Mouse (Mus musculus) 3T3-L1 (cell line): ENCODE measurements around the gene Spen.

ENCODE experiments used
- DNase-seq: peaks from one replicate; pipeline ENCODE4 v3.0.0-alpha.2; 2015; ENCODE audit warnings: low read depth, low spot score

Spen gene

GRCm38 (mm10) chr4:141472641-141473321 lies 65.6 kb downstream of the Spen start:
- no peak for DNase-seq

- DNase-seq, result no peak
These were observed 66.9 kb downstream of the Spen start for GRCm38 (mm10) chr4:141471491-141471890.

- DNase-seq, result no peak
These were observed 69.1 kb downstream of the Spen start for GRCm38 (mm10) chr4:141469343-141469742.

GRCm38 (mm10) chr4:141468576-141468975 lies 69.8 kb downstream of the Spen start:
- DNase-seq, result peak; percentile 36

- DNase-seq, result no peak
These were observed 70.8 kb downstream of the Spen start for GRCm38 (mm10) chr4:141467581-141467927.

DNA sequence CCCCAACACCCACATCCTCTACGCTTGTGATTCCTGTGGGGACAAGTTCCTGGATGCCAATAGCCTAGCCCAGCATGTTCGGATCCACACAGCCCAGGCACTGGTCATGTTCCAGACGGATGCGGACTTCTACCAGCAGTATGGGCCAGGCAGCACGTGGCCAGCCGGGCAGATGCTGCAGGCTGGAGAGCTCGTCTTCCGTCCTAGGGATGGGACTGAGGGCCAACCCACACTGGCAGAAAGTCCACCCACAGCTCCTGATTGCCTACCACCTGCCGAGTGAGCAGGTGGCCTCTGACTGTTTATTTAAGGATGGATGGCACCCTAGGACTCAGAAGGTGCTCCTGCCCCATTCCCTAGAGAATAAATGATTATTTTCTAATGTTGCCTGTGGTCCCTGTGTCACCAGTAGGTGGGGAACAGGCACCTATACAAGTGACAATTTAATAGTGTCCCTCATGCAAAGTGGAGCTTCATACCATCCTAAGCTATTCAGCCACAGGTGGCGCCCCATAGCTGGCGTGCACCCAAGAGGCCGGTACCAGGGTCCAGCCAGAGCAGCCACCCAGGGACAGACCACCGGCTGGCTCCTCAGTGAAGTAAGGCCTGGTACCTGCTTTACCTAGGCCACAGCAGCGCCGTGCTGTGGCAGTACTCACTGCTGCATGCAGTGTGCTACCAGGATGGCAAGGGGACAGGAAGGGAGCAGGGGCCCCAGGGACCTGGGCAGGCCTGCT lies 71.4 kb downstream of the Spen start:
- no peak for DNase-seq

- DNase-seq, result no peak
These were observed 72.1 kb downstream of the Spen start for GRCm38 (mm10) chr4:141466289-141466795.

DNA sequence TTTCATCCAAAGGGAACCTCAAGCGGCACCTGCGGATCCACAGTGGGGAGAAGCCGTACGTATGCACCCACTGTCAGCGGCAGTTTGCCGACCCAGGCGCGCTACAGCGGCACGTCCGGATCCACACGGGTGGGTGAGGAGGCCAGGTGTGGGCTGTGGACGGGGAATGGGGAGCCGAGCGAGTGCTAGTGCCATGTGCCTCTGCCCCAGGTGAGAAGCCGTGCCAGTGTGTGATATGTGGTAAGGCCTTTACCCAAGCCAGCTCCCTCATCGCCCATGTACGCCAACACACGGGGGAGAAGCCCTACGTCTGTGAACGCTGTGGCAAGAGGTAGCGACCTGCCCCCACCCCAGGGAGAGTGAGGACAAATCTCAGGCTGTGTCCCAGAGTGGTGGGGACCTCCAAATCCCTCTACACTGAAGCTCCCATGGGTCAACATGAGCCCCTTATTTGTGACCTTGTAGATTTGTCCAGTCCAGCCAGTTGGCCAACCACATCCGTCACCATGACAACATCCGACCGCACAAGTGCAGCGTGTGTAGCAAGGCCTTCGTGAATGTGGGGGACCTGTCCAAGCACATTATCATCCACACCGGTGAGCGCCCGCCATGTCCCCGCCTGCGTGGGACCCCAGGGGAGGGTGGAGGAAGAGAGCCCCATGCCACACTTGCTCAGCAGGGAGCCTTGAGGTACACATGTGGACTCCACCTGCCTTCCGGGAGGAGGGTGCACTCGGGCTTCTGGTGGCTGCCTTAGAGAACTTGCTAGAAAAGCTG lies 72.7 kb downstream of the Spen start:
- DNase-seq, result no peak

DNA sequence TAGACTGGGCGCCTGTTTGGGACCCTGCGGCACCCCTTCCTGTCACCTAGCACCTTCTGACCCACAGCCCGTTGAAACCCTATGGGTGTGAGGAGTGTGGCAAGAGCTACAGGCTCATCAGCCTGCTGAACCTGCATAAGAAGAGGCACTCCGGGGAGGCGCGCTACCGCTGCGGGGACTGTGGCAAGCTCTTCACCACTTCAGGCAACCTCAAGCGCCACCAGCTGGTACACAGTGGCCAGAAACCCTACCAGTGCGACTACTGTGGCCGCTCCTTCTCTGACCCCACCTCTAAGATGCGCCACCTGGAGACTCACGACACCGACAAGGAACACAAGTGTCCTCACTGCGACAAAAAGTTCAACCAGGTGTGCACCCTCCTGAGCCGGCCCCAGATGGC lies 73.7 kb downstream of the Spen start:
- no peak for DNase-seq

DNA sequence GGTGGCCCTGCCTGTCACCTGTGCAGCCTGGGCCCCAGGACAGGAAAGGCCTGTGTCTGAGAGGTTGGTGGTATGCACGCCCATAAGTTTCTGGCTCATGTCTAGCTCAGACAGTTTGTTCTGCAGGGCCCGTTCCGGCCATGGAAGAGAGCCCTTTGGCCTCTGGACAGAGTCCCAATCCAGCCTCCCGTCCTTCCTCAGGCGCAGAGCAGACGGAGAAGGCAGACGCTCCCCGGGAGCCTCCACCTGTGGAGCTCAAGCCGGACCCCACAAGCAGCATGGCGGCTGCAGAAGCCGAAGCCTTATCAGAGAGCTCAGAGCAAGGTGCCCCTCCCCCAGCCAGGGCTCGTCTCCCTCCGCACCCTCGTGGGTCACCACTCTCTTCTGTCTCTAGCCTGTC lies 74.9 kb downstream of the Spen start:
- no peak for DNase-seq

DNA sequence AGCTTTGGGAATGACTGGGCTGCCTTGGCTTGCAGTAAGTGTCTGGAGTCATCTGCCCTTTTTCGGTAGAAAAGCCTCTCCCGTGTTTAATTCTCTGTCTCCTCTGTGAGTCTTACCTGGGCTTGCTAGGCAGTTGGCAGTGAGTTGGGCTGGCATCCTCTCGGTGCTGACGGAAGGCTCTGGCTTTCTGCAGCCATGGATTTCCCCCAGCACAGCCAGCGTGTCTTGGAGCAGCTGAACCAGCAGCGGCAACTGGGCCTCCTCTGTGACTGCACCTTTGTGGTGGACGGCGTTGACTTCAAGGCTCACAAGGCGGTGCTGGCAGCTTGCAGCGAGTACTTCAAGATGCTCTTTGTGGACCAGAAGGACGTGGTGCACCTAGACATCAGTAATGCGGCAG lies 76.8 kb downstream of the Spen start:
- no peak for DNase-seq

GRCm38 (mm10) chr4:141461088-141461487 lies 77.3 kb downstream of the Spen start:
- no peak for DNase-seq

GRCm38 (mm10) chr4:141460481-141460880 lies 77.9 kb downstream of the Spen start:
- no peak for DNase-seq

DNA sequence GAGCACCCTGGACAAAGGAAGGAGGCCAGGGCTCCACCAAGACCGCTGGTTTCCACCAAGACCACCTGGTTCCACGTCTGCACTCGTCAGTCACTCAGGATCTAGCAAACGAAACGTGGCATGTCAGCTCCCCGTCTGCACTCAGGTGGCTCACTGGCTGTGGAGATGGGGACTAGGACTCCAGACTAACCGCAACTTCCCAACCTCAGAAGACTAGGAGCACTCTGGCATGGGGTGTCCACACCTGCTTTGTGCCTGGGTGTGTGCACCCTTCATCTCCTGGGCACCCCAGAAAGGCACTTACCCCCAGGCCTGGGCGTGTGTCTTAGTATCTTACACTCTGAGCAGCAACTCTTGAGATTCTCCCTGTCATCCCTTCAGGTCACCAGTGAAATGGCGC lies 78.6 kb downstream of the Spen start:
- DNase-seq, result no peak

DNA sequence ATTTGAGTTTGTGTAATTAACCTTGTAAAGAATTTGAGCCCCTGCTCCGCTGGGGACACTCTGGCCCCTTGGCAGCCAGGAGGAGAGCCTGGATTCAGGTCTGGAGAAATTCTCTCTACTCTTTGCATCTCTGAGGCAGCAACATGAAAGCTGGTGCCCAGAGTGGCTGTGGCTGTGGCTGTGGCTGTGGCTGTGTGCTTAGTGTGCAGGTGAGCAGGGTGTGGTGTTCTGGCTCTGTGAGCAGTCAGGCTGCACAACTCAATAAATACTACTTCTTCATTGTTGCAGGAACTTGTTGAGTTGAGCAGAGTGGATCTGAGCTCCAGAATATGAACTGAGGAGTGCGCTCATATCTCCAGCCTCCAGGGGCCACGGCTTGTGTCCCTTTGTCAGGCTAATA lies 79.5 kb downstream of the Spen start:
- no peak for DNase-seq

DNA sequence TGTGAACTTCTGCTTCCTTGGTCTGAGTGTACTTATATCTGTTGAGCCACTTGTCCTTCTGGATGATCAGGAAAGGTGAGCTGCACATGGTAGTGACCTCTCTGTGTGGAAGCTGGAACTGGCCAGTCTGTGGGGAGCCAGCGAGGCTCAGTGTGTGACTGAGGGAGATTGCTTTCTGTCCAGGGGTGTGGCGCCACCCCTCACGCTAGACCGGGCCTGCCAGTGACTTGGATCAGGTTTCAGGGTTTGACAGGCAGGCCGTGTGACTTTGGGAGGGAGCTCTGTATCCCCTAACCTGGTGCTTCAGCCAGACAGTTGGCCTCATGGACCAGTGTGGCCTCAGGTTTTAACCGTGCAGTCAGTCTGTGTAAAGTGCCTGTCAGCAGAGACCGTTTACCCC lies 80.2 kb downstream of the Spen start:
- peak; percentile 37 for DNase-seq

DNA sequence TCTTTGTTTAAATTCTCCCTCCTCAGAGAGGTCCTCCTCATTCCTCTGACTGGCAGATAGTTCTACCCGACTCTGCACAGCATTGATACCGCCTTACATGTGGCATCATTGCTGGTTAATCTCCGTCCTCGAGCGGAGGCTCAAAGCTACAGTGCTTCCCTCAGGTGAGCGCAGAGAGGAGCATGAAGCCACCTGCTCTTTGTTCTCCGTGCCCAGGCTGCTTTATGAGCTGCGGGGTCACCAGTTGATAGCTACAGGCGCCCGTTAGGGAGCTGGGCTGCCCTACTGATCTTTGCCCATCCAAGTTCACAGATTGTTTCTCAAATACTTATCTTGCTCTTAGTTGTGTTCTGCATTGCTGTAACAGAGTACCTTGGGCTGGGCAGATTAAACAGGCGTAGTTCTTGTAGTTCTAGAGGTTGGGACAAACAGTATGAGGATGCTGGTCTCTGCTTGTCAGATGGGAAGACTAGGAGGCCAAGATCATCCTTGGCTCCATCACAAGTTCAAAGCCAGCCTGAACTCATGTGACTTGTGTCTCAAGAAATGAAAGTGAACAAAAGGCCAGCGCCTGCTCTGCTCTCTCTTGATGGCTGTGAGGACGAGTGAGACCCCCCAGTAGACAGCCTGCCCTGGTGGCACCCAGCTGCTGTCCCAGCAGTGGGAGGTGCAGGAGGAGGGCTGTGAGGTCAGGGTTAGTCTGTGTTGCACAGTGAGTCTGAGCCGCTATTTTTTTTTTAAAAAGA lies 82.0 kb downstream of the Spen start:
- DNase-seq, result no peak

DNA sequence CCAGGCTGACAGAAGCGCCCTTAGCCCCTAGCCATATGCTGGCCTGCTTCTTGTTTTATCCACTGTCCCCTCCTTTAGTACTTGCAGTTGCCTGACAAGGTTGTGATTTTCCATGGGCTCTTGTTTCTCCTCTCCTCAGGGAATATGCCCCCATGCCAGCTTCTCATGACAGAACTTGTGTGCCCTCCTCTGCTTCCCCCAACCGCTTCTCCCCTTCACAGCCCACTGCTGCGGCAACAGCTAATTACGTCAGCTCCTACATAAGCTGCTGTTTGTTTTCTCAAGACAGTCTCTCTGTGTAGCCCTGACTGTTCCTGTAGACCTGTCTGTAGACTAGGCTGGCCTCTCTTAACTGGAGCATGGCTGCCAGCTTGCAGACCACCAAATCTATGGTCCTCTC lies 82.9 kb downstream of the Spen start:
- DNase-seq, result no peak

DNA sequence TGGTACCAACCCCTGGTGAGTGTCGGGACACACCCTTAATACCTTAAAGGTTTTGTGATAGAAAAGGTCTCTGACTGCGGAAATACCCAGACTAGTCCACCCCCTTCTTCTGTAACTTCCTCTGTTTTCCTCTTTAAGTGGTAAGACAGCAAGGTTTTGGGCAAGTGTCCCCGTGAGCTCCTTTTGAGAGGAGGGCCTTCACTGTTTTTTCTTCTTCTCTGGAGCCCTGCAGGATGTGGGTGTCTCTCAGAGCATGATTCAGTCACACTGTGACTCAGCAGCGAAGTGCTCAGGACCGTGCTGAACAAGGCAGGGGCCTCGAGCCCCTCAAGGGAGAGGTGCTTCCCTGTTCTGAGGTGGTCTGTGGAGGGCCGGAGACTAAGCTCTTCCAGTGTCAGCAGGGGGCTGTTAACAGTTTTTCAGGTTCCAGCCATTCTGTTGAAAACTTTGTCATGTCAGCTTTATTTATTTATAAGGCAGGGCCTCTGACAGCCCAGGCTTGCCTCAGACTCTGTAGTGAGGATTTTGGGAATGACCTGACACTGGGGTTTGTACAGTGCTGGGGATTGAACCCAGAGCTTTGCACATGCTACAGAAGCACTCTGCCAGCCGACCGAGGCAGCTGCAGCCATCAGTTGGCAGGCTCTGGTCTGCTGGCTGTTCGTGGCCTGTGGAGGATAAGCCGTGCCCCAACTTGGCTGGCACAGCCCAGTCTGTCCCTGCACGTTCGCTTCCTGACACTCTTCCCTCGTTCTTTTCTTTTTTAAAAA lies 83.6 kb downstream of the Spen start:
- peak; percentile 61 for DNase-seq

DNA sequence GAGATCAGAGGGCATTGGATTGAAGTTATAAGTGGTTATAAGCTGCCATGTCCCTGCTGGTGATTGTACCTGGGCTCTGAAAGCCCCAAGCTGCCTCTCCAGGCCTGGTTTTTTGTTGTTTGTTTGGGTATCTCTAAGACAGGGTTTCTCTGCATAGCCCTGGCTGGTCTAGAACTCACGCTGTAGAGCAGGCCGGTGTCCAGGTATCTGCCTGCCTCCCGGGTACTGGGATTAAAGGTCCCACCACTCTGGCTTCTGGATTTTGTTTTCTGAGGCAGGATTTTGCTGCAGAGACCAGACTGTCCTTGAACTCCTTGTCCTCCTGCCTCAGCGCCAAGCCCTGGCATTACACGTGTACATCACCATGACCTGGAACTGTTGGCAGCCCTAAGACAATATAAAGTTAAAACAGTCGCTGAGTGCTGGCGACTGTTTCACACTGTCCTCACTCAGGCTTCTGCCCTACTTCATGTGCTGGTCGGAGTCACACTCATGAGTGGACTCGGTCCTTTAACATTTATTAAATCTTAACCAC lies 86.4 kb downstream of the Spen start:
- DNase-seq, result no peak

- DNase-seq, result no peak
These were observed 87.1 kb downstream of the Spen start for GRCm38 (mm10) chr4:141451251-141451650.
